Mouse (Mus musculus): ENCODE measurements around the gene Dync2li1. TPM values are rescaled to one million over a fixed set of nuclear protein-coding genes. Genes with fewer than 3 reads are reported as not detected.

Dync2li1 gene
- polyA plus RNA-seq (2012; ENCODE audit: insufficient read depth, insufficient read length, missing spikeins) = 3.1 and 5.4 TPM in 2 replicates

DNA sequence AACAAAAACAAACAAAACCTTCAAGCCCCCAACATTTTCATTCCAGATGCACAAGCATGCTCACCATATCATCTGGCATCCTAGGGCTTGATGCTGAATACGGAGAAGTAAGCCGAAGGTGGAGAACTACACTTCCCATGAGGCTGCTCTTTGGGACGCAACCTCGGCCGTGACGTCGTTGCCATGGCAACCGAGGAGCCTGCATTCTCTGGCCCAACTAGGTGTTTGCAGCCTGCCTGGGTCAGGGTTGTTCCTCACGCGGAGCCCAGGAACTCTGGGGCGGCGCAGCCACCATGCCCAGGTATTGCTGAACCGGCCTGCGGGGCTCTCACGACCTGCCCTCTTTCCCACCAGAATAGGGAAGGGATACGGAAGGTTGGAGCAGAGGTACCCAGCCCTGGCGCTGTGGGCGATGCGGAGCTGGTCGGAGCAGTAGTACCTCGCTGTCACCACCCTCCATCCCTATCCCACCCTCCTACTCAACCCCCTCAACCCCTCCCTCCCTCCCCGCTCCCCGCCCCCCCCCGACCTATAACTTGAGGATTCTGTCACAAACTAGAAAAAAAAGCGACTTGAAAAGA, at the start of gene Dync2li1:
Gene Dync2li1 (plus strand): TSS at position 221 of the 581 bp plus-strand sequence.
- H3K4me3 ChIP-seq (ENCODE audit: insufficient read depth, low read depth, low read length) = peak within 1 kb of the TSS; percentile 63
- no peak within 1 kb of the TSS for H3K27ac ChIP-seq (replicated peaks; ENCODE audit: low read depth, low read length)
- no peaks in the 10 kb centered on the region for H3K4me1 ChIP-seq (ENCODE audit: control insufficient read depth, insufficient read depth, insufficient read length, low read length)

DNA sequence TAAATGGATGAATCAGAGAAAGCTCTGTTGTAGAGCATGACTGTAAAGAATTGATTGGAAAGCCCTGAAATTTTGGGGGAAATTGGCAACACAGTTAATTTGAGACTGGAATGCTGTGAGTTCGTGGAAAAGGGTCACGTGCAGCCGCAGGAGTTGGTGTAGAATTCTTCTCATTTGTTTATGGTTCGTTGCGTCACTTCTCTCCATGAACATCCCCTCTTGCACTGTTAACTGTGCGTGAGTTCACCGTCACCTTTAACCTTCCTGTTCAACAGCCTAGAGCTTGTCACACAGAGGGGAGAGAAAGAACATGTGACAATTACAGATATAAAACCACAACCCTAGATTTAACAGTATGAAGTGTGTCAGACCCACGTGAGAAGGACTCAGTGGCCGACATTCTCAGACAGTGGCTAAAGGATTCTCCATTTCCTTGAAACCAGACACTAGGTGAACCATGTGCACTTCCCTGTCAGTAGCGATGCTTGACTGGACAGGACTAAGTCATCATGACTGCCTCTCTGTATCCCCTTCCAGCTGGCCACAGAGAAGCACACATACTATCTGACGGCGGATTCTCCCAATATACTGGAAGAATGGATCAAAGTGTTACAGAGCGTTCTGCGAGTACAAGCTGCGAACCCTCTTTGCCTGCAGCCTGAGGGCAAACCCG, 49.5 kb upstream of the Dync2li1 start:
- H3K27ac ChIP-seq (replicated peaks; ENCODE audit: low read depth, low read length) = no peak overlapping the region
- no peaks in the 10 kb centered on the region; the same call in 1 of the 2 replicates for H3K4me1 ChIP-seq (ENCODE audit: control insufficient read depth, insufficient read depth, insufficient read length, low read length)
- H3K4me3 ChIP-seq (ENCODE audit: insufficient read depth, low read depth, low read length) = no peak overlapping the region

DNA sequence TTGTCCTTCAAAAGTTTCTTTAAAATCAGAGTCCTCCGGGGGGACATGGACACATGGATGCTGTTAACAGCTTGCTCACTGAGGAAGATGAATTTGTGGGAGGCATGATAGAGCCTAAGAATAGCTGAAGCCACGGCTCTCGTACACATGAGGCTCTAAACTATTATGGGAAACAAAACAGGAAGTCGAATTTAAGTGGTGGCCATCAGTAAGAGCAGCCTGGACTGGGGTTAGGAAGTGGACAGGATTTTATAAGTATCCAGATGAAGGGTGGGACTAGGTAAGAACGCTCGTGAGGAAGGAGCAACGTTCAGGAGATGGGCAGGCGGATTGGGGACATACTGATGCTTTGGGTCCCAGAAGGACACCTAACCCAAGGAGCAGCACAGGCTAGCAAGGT, 47.0 kb upstream of the Dync2li1 start:
- no peaks in the 10 kb centered on the region; the same call in 1 of the 2 replicates for H3K4me1 ChIP-seq (ENCODE audit: control insufficient read depth, insufficient read depth, insufficient read length, low read length)
- H3K27ac ChIP-seq (replicated peaks; ENCODE audit: low read depth, low read length) = no peak overlapping the region
- no peak overlapping the region for H3K4me3 ChIP-seq (ENCODE audit: insufficient read depth, low read depth, low read length)

DNA sequence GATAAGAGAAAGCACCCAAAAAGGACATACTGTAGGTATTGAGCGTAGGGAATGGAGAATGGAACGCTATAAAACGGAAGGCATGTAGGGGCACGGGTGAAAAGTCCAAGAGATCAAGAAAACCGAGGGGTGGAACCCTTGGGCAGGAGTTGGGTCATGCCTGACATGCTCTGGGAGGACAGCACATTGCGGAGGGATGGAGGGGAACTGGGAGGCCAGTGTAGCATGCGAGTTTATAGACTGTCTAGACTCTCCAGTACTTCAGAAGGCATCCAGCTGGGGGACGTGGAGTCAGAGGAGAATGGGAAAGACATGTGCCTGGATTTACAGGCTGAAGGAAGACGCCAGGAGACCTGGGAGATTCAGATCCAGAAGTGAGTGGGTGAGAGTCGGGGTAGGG, 46.5 kb upstream of the Dync2li1 start:
- no peaks in the 10 kb centered on the region; the same call in 1 of the 2 replicates for H3K4me1 ChIP-seq (ENCODE audit: control insufficient read depth, insufficient read depth, insufficient read length, low read length)
- H3K27ac ChIP-seq (replicated peaks; ENCODE audit: low read depth, low read length) = no peak overlapping the region
- H3K4me3 ChIP-seq (ENCODE audit: insufficient read depth, low read depth, low read length) = no peak overlapping the region

DNA sequence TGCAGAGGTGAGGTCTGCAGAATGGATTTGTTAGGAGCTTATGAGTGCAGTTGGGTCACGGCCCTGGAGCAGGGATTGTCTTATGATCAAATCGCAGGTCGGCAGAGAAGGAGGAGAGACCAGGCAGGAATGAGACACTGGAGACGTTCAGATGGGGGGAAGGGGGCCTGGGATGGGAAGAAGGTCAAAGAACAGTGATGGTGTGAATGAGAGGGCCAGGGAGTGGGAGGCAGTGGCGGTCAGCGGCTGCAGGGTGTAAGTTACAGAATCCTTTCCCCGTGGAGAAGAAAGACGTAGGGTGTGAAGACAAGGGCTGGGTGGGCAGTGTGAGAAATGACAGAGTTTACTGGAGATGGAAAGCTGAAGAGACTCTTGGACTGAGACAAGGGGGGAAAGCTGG, 45.5 kb upstream of the Dync2li1 start:
- H3K4me3 ChIP-seq (ENCODE audit: insufficient read depth, low read depth, low read length) = no peak overlapping the region
- no peaks in the 10 kb centered on the region; the same call in 1 of the 2 replicates for H3K4me1 ChIP-seq (ENCODE audit: control insufficient read depth, insufficient read depth, insufficient read length, low read length)
- no peak overlapping the region for H3K27ac ChIP-seq (replicated peaks; ENCODE audit: low read depth, low read length)

DNA sequence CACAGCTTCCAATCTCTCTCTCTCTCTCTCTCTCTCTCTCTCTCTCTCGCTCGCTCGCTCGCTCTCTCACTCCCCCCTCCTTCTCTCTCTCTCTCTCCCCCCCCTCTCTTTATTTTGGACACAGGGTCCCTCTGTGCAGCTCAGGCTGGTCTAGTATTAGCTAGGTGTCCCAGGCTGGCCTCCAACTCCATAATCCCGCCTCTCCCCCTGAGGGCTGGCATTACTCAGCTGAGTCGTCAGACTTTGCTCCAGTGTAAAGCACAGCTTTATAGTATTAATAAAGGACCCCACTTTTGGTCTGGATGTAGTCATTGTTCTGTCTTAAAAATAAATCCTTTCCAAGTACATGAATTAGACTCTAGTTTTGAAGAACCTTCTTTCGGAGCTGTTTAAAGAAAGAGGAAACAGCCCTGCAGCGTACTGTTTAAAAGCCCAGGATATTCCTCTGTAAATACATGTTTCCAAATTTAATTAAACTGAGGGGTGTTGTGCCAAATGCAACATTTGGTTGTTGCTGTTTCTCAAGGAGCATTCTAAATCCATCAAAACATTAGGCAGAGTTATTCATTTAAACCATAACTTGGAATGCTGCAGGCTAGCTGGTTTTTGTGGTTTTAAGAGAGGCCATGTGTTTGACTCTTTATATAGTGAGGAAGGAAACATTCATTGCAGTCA, 44.4 kb upstream of the Dync2li1 start:
- H3K4me1 ChIP-seq (ENCODE audit: control insufficient read depth, insufficient read depth, insufficient read length, low read length) = no peaks in the 10 kb centered on the region; the same call in 1 of the 2 replicates
- no peak overlapping the region for H3K4me3 ChIP-seq (ENCODE audit: insufficient read depth, low read depth, low read length)
- H3K27ac ChIP-seq (replicated peaks; ENCODE audit: low read depth, low read length) = no peak overlapping the region

DNA sequence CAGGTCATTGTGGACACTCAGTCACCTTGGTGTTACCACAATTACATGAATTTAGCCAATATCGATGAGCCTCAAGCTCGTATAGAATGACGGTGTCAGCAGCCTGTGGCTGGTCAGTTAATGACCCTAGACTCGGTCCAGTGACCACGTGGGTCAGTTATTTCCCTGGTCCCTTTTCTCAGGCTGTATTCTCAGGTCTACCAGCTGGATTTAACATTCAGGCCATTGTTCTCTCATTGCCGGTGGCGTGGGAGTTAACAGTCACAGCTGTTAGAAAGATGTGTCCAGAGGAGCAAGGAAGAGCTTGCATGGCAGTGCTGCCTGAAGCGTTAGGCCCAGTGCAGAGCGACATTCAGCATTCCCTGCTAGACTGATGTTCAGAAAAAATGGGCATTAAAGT, 42.2 kb upstream of the Dync2li1 start:
- H3K27ac ChIP-seq (replicated peaks; ENCODE audit: low read depth, low read length) = peak overlapping the region; percentile 29; the same call in 1 of the 2 replicates
- H3K4me3 ChIP-seq (ENCODE audit: insufficient read depth, low read depth, low read length) = no peak overlapping the region

DNA sequence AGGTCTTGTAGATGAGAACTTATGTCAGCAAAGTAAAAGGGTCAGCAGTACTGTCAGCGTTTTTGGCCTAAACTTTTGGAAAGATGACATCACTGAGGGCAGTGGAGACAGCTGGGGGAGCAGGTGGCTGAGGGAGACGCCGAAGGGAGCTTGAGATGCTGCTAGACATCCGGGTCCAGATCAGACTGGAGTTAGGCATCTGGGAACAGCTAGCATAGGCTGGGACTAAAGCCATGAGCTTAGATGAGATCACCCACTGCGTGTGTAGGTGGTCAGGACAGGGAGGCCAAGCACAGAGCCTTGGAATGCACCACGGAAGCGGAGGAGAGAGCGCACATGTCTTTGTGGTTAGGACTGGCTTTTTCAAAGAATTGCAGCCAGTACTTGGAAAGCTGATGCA, 41.2 kb upstream of the Dync2li1 start:
- H3K4me3 ChIP-seq (ENCODE audit: insufficient read depth, low read depth, low read length) = no peak overlapping the region
- H3K27ac ChIP-seq (replicated peaks; ENCODE audit: low read depth, low read length) = no peak overlapping the region
- no peaks in the 10 kb centered on the region; the same call in 1 of the 2 replicates for H3K4me1 ChIP-seq (ENCODE audit: control insufficient read depth, insufficient read depth, insufficient read length, low read length)

More for the DNA sequence above, 42.2 kb upstream of the Dync2li1 start:
- H3K4me1 ChIP-seq (ENCODE audit: control insufficient read depth, insufficient read depth, insufficient read length, low read length) = no peaks in the 10 kb centered on the region; the same call in 1 of the 2 replicates

DNA sequence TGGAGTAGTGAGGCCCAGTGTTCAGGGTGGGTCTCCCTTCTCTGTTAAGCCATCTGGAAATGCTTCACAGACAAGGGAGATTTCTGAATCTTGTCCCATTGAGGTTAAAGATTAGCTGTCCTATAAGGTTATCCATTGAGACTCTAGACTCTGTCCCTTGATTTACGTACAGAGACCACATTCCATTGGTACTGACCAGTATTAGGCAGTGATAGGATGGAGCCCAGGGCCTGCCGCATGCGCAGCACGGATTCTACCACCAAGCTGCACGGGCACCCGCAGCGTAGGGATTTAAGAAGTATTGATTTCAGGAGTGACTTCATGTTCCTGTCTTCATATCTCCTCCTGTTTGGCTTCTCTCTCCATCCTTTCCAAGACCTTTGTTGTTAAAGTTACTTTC, 36.2 kb upstream of the Dync2li1 start:
- Histone ChIP-seq H3K4me3 (ENCODE audit: insufficient read depth, low read depth, low read length) (no peak overlapping the region), H3K27ac (replicated peaks; ENCODE audit: low read depth, low read length) (no peak overlapping the region), H3K4me1 (ENCODE audit: control insufficient read depth, insufficient read depth, insufficient read length, low read length) (no peaks in the 10 kb centered on the region)

DNA sequence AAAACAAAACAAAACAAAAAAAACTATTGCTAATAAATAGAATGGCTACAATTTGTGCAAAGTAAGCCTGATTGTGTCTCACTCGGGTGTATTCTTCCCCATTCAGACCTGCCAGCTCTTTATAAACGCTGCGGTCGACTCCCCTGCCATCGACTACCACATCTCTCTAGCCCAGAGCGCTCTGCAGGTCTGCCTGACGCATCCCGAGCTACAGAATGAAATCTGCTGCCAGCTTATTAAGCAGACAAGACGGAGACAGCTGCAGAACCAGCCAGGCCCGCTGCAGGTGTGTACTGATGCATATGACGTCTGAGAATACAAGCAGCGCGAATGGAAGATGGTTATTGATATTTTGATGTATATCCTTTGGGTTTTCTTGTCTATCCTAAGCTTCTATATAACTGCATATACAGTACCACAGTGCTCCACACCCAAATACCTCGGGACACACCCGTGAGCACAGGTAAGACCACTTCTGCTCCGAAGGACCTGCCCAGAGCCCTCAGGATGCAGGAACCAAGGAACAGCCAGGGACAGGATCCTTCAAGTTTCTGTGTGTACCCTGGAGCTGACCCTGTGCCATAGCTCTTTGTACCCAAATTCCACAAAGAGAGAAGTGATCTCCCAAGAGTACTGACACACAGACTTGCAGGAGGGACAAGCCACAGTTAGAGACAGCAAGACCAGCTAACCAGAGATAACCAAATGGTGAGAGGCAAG, 34.7 kb upstream of the Dync2li1 start:
- Histone ChIP-seq H3K4me1 (ENCODE audit: control insufficient read depth, insufficient read depth, insufficient read length, low read length) (no peaks in the 10 kb centered on the region), H3K4me3 (ENCODE audit: insufficient read depth, low read depth, low read length) (no peak overlapping the region), H3K27ac (replicated peaks; ENCODE audit: low read depth, low read length) (no peak overlapping the region)

DNA sequence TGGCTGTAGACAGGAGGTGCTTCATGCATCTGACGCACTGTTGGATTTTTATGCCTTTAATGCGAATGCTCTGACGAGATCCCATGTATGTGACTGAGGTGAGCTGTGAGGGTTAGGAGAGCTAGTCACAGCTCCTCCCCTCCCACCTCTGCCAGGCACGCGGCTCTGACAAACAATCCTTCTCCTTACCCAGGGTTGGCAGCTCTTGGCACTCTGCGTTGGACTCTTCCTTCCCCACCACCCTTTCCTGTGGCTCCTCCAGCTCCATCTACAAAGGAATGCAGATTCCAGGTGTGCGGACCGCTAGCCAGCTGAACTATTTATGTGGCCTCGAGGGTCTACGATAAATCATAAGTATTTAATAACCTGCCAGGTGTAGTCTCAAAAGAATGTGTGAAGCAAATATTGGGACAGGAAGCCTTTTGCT, 30.3 kb upstream of the Dync2li1 start:
- no peak overlapping the region for H3K27ac ChIP-seq (replicated peaks; ENCODE audit: low read depth, low read length)
- no peak overlapping the region for H3K4me3 ChIP-seq (ENCODE audit: insufficient read depth, low read depth, low read length)
- no peaks in the 10 kb centered on the region for H3K4me1 ChIP-seq (ENCODE audit: control insufficient read depth, insufficient read depth, insufficient read length, low read length)

DNA sequence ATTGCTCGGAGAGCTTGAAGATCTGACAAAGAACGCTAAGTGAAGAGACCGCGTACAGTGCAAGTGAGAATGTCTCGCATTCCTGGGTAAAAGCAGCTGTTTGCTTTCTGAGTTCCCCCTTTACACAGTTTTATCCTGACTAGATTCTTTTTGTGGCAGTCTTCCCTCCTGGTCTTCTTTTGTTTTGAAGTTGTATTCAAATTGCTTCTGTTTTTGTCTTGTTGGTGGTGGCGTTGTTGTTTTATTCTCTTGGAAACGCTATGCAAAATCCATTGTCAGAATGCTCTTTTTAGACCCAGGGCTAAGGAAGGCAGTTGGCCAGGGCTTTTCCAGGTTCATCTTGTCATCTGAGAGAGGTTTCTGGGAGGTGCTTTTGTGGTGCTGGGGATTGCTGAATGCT, 29.8 kb upstream of the Dync2li1 start:
- Histone ChIP-seq H3K4me3 (ENCODE audit: insufficient read depth, low read depth, low read length) (no peak overlapping the region), H3K4me1 (ENCODE audit: control insufficient read depth, insufficient read depth, insufficient read length, low read length) (no peaks in the 10 kb centered on the region), H3K27ac (replicated peaks; ENCODE audit: low read depth, low read length) (no peak overlapping the region)

DNA sequence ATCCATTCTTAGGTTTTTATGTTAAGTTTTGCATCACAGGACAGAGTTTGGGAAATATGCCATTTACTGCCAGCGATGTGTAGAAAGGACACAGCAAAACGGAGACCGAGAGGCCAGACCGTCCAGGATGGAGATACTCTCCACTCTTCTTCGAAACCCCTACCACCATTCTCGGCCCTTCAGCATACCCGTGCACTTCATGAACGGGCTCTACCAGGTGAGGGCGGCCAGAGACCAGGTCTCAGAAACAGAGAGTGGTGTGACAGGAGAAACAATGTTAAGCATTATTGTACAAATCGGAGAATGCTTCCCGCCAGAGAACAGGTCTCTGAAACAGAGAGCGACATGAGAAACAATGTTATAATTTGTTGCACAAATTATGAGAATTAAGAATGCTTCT, 28.4 kb upstream of the Dync2li1 start:
- no peaks in the 10 kb centered on the region for H3K4me1 ChIP-seq (ENCODE audit: control insufficient read depth, insufficient read depth, insufficient read length, low read length)
- no peak overlapping the region for H3K4me3 ChIP-seq (ENCODE audit: insufficient read depth, low read depth, low read length)
- H3K27ac ChIP-seq (replicated peaks; ENCODE audit: low read depth, low read length) = no peak overlapping the region

DNA sequence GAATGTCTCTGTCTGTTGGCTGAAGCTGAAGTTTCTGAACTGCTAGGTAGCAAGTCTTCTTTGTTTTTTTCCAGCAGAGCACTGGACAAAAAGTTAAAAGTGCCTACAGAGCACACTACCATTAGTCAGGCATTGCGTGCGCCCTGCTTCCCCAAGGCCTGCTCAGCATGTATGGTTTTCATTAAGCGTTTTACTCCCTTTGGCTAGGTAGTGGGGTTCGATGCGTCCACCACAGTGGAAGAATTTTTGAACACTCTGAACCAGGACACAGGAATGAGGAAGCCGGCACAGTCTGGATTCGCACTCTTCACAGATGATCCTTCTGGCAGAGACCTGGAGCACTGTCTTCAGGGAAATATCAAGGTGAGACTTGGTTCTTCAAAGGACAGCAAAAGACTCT, 27.4 kb upstream of the Dync2li1 start:
- H3K4me3 ChIP-seq (ENCODE audit: insufficient read depth, low read depth, low read length) = no peak overlapping the region
- H3K27ac ChIP-seq (replicated peaks; ENCODE audit: low read depth, low read length) = no peak overlapping the region
- peaks cover 2% of the 10 kb centered on the region; the same call in 1 of the 2 replicates for H3K4me1 ChIP-seq (ENCODE audit: control insufficient read depth, insufficient read depth, insufficient read length, low read length)
